Mouse (Mus musculus) mouse trophoblast stem cell (cell line): Measurements from ENCODE around the gene Hoxb3.

Experiments used
- in situ Hi-C, 2 experiments: fragments of 300-500 bp; cut with MseI, MboI; formaldehyde crosslinking; loops; 2 replicates in 1 of 2; 3 replicates in 1 of 2; pipeline ENCODE4 v1.15.1; 2025

Gene Hoxb3

GRCm38 (mm10) chr11:96338957-96339855 is 16.1 kb downstream of the Hoxb3 start:
- in situ Hi-C loops, result no loop called here

- in situ Hi-C loops, result no loop called here
These were observed 17.7 kb downstream of the Hoxb3 start for GRCm38 (mm10) chr11:96340698-96341365.

- in situ Hi-C loops, result no loop called here
These were observed 18.8 kb downstream of the Hoxb3 start for GRCm38 (mm10) chr11:96341701-96342575.

GRCm38 (mm10) chr11:96342576-96342930 is 19.4 kb downstream of the Hoxb3 start:
- in situ Hi-C loops, result no loop called here

DNA sequence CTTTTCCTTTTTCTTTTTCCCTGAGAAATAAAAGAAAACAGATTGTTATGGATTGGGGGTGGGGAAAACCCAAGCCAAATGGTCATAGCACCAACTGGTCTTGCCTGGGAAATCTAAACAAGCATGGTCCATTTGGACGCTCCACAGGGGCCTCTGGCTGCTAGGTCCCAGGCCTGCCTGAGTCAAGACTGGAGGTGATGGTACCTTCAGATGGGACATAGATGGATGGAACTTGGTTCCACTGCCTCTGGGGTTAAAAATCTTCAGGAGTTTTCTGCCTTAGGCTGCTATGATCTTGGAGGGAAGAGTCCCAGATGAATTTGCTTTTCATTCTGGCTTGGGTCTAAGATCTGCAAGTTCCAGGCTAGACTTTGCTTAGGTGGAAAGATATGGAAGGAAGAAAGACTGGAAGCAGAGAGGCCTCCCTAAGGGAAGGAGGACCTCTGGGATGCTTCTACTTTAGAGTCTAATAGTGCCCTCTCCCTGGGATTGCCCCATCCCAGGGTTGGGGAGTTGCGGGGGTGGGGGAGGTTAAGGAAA is 20.1 kb downstream of the Hoxb3 start:
- in situ Hi-C loops, result no loop called here

GRCm38 (mm10) chr11:96344061-96344877 is 21.1 kb downstream of the Hoxb3 start:
- in situ Hi-C loops, result no loop called here

GRCm38 (mm10) chr11:96344878-96345159 is 21.7 kb downstream of the Hoxb3 start:
- in situ Hi-C loops, result no loop called here

DNA sequence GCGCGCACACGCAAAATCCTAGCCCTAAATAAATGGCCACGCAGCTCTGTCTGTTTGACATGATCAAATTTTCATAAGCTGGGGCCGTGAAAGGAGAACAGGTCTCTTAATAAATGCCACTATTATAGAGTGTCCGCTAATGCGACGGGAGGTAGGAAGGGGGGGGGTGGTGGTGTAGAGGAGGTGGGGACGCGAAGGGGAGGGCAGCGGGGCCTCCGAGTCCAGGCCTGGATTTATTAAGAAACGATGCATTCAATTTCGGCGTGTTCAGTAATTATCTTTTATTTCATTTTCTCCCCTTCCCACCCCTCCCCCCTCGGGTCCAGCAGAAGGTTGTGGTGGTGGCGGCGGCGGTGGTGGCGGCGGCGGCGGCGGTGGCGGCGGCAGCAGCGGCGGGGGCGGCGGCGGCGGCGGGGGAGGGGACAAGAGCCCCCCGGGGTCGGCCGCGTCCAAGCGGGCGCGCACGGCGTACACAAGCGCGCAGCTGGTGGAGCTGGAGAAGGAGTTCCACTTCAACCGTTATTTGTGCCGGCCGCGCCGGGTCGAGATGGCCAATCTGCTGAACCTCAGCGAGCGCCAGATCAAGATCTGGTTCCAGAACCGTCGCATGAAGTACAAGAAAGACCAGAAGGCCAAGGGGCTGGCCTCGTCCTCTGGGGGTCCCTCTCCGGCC is 22.2 kb downstream of the Hoxb3 start:
- in situ Hi-C loops, result no loop called here

- in situ Hi-C loops, result no loop called here
These were observed 23.0 kb downstream of the Hoxb3 start for GRCm38 (mm10) chr11:96345893-96346806.

DNA sequence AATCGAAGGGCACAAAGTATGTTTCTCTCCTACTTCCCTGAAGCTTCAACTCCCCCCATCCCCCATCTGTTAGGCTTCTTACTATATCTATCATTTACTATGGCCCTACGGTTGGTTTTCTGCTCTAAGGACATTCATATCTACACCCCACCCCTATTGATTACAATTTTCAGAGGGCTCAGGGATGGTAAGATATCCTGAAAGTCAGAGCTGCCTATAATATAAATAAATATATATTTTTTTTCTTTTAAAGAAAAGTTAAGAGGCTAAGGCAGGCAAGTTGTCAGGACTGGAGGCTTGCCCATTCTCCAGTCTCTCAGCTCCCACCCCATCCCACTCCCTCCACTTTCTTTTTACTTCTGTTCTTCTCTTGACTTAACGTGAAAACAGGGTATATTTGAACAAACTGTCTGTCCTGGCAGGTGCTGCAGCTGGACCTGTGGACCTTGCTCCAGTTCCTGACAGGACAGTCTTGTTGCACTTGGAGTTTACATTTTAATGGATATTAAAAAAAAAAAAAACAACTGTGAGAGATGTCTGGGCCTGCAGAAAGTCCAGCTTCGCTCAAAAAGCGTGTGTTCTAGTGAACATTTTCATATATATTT is 23.9 kb downstream of the Hoxb3 start:
- in situ Hi-C loops, result no loop called here

- in situ Hi-C loops, result no loop called here
These were observed 24.6 kb downstream of the Hoxb3 start for GRCm38 (mm10) chr11:96347717-96348116.

GRCm38 (mm10) chr11:96348141-96348928 is 25.2 kb downstream of the Hoxb3 start:
- in situ Hi-C loops, result no loop called here

DNA sequence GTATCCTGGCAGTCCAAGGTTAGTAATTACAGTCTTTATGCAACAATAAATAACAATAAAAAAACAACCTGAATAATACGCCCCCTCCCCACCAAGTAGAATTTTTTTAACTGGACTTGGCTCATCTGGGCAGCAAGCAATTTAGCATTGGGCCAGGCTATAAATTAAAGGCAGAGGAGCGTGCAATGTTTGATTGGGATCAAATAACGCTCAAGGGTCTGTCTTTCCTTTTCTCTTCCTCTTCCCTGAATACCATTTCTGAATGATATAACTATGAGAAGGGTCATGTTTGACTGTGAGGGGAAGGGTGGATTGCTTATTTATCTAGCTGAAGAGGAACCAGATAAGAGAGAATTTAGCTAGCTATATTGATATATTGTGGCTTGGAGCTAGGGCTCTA is 25.9 kb downstream of the Hoxb3 start:
- in situ Hi-C loops, result no loop called here

DNA sequence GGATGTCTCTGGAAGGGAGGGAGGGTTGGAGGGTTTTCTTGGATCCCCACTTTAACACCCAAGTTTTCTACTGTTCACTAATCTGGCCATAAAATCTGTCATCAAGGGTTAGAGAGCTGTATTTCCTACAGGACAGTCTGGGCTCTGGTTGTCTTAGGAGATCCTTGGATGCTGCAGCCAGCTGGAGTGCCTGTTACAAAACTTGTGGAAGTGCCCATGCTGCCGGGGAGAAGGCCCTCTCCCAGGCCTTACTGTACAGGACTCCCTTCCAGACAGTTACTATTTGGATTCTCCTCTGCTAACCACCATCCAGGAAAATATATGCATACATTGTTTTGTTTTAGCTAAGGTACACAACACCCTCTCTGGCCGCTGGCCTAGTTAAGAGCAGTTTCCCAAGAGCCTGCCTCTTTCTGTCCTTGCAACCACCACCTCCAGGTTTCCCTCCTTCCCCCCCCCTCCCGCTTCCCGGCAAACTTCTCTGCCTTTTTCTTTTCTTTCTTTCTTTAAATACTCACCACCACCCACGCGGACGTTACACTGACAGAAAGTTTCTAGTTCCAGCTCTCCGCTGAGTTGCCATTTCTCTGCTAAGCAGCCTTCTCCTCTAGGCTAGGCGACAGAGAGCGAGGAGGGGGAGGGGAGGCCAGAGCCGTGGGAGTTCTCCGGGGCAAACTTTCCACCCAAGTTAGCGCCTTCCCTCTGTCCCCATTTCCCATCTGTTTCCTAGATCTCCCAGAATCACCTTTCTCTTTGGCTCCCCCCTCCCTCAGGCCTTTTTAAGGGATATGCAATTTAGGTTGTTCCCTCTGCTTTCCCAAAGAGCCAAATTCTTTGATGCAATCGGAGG is 26.6 kb downstream of the Hoxb3 start:
- in situ Hi-C loops, result no loop called here

- in situ Hi-C loops, result no loop called here
These were observed 27.2 kb downstream of the Hoxb3 start, which contains the start of gene Hoxb2 for GRCm38 (mm10) chr11:96350341-96350624. Hoxb2 (plus strand) TSS chr11:96350525.

DNA sequence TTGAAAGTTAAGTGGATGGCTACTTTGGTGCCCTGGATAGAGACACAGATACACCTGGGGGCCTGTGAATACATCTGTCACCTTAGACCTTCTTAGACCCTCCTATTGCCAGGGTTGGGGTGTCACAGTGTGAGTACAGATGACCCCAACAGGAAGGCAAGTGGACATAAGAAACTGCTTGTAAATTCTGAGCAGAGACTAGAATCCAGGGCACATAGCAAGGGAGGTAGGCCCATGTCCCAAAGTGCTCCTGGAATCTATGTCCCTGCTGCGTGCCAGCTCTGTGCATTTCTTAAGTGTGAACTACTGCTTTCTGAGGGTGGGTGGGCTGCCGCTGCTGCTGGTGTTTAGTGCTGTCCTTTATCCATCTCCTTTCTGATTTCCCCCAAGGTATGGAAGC is 27.7 kb downstream of the Hoxb3 start:
- in situ Hi-C loops, result no loop called here

GRCm38 (mm10) chr11:96351312-96351711 is 28.2 kb downstream of the Hoxb3 start:
- in situ Hi-C loops, result no loop called here

GRCm38 (mm10) chr11:96351831-96352230 is 28.7 kb downstream of the Hoxb3 start:
- in situ Hi-C loops, result no loop called here
